Mouse (Mus musculus): ENCODE measurements around the gene Rps6kb2.

DNA sequence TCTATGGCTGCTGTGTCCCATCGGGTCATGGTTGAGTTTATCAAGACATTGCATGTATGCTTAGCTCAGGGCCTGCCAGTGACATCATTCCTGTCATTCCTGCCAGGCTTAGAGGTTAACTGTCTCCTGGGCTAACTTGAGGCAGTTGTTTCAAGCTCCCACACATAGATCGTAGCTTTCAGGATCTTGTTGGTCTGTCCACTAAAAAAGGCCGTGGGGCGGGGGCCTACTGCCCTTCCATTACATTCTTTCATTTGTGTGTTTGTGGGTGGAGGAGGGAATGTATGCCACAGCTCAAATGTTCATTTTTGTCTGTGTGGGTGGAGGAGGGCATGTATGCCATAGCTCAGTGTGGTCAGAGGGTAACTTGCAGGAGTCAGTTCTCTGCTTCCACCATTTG, 33.0 kb downstream of the Rps6kb2 start:
- TF ChIP-seq CTCF (IDR thresholded peaks at IDR 0.05; ENCODE audit: borderline replicate concordance, extremely low read depth, insufficient read depth, insufficient read length) (no peak), POLR2A (IDR thresholded peaks at IDR 0.05; ENCODE audit: borderline replicate concordance, extremely low read depth, insufficient read depth, insufficient read length, poor library complexity, severe bottlenecking) (no peak)

Measured in brain, embryonic 14.5 days (tissue).